Mouse (Mus musculus) cerebral cortex, adult 2 months (tissue): Measurements from ENCODE around the gene Fxyd3.

Experiments used
- WGBS: fragments of 180-500 bp; shearing (Covaris S2); methylation state at CpG from one replicate; pipeline ENCODE4 v1.1.7; 2018; 5-methylcytosine and 5-hydroxymethylcytosine counted together

Gene Fxyd3

DNA sequence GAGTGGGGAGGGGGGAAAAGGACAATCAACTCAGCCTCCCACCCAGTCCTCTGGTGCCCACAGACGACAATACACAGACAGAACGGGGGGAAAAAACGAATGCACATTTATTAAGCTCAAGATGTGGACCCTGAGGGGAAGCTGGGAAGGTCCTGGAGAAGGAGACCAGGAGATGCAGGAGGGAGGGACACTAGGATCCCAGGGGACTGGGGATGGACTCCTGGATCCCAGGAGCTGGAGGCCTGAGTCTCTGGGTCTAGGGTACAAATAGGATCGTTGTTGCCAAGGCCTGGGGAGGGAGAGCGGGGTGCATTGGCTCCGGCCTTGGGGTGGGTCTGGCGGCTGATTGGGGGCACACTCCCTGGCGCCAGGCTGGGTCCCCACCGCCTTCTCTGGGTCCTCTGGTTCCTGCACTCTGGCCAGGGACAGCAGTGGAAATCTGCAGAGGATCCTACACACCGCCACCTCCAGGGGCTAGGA, 34.0 kb downstream of the Fxyd3 start, which contains the start of gene Fxyd5:
Fxyd5 (minus strand) TSS at position 51 of the 480 bp plus-strand sequence.
- 64% methylated on average over 10 of the region's 10 CpGs for WGBS

DNA sequence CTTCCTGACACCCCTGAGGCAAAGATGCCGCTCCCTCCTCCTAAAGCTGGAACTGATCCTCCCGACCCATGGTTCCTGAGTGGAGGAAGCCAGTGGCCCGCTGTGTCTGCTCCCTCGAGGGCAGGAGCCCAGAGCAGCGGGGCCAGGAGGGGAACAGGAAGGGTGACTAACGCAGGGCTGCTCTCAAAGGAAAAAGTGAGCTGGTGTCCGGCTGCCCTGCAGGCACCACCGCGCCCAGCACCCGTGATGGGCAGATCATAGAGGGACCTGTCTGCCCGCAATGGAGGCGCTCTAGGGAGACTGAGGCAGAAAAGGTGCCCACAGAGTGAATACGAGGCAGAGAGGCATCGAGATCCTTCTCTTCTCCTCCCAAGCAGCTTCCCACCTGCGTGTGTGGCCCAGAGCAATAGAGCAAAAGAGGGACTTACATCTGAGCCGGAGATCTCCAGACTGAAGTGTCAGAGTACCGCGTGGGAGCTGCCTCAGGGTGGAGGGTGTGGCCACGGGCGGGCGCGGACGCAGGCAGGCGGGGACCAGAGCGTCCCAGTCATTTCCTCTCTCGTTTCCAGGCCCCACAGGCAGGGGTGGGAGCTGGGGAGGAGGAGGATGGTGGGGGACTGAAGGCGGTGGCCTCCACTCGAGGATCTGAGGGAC, 34.7 kb downstream of the Fxyd3 start:
- 25% methylated on average over 28 of the region's 28 CpGs for WGBS

DNA sequence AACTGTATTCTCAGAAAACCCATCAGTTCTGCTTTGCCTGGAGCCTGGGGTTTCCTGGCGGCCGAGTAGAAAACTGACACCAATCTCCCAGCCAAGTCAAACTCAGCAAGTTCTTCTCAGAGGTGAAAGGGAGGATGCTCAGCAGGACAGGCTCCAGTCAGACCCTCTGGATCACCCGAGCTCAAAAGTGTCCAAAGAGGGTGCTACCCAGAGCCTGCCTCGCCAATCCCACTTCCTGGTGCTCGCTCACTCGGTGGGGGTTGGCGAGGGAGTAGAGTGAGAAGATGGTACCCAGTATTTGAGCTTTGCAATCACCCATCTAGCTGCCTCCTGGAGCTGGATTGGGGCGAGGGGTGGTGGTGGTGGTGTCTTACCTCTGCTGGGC, 35.5 kb downstream of the Fxyd3 start:
- 67% methylated on average over 8 of the region's 8 CpGs for WGBS

DNA sequence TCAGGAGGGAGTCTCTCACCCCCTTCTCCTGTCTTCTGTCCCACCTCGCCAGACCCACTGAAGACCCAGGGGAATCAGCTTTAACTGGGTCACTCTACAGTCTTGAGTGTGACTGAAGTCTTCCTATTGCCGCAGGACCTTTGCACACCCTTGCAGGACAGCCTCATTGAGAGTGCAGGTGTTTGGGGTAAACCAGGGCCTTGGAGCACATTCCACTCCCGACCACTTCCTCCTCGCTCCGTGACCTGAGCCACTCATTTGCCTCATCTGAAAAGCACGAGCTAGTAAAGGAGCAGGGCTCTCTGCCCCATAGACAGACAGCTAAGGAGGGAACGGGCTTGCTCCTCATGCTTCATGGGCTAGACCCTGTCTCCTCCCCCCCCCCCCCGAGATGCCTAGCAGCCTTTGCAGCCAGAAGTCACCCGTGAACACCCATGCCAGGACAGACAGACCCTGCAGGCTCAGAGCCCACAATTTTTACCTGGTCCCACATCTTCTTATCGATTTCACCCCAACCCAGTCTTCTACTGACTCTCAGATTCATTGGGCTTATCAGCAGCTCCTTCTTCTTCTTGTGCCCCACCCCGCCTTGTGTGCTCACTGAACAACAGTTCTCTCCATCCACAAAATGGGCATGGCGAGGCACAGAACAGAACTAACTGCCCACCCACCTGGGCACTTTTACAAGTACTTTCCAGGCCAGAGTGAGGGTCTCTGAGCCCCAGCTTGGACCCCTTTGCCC, 36.1 kb downstream of the Fxyd3 start:
- 84% methylated on average over 12 of the region's 12 CpGs for WGBS

DNA sequence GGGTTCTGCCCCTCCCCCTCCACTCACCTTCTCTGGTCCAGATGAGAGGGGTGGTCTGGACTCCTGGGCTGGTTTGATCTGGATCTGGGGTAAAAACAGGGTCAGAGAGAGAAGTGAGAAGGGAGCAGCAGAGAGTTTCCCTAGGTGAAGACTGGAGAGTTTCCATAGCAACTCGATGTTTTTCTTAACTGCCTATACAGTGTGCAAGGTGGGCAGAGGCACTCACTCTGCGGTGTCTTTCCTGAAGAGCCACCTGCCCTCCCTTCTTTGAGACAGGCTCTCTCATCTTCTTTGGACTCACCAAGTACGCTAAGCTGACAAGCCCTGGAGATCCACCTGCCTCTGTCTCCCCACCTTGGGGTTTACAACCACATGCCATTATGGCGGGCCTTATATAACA, 37.5 kb downstream of the Fxyd3 start:
- 77% methylated on average over 4 of the region's 4 CpGs for WGBS

DNA sequence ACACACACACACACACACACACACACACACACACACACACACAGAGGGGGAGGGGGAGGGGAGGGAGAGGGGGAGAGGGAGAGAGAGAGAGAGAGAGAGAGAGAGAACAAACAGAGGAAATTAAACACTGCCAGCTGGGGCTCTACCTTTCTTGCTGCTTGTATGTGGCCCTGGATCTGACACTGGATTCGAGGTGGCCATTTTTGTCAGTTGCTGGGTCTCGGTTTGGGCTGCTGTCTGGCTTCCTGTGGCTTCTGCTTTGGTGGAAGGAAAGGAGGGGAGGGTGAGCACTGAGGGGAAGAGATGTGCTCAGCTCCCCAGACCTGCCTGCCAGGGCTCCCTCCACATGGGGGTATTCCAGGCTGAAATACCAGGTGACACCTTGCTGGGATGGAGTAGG, 38.8 kb downstream of the Fxyd3 start:
- 64% methylated on average over 2 of the region's 2 CpGs for WGBS

DNA sequence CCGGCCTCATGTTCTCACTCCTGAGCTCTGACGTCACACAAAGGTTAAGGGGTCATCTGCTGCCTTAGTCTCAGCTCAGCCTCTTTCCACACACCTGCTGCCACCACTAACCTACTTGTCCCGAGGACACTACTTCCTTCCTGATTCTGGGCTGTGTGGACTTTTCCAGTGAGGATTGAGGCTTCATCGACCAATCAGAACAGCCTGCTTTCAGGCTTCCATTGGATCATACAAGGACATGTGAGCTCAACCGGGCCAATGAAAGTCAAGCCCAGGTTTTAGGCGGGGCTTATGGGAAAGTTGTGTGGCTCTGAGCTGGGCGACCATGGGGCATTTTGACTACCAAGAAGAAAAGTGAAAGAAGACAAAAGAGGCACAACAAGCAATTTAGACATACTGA, 39.6 kb downstream of the Fxyd3 start:
- 88% methylated on average over 7 of the region's 7 CpGs for WGBS

DNA sequence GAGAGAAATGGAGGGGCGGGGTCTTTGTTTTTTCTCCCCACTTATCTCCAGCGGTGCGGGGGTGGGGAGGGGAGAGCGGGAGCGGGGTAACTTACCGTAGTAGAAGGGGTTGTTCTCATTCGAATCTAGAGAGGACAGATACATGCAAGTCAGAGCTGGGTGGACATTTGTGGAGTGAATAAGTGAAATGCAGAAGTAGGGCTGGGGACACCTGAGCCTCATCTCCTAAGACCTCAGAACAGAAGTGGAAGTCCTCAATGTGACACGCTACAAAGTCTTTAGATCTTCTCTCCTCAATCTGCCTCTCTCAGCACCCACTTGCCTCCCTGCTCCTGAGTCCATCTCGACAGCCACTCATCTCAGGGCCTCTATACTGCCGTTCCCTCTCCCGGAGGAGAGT, 41.2 kb downstream of the Fxyd3 start:
- 82% methylated on average over 11 of the region's 11 CpGs for WGBS

DNA sequence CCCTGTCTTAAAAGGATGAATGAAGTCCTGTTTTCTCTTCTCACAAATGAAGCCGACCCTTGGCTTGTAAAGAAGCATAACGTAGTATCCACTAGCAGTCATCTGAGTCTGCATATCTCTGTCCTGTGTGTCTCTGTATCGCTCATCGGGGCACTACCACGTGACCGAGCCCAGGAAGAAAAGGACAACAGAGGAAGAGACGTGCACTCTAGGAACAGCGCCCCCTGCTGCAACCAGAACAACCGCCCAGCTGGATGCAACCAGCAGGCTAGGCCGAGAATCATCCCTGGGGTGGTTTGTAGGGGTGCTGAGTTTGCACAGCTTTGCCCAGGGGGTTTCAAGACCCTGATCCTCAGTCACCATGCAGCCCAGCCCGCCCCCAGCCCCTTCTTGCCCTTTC, 41.7 kb downstream of the Fxyd3 start:
- 61% methylated on average over 11 of the region's 11 CpGs for WGBS

DNA sequence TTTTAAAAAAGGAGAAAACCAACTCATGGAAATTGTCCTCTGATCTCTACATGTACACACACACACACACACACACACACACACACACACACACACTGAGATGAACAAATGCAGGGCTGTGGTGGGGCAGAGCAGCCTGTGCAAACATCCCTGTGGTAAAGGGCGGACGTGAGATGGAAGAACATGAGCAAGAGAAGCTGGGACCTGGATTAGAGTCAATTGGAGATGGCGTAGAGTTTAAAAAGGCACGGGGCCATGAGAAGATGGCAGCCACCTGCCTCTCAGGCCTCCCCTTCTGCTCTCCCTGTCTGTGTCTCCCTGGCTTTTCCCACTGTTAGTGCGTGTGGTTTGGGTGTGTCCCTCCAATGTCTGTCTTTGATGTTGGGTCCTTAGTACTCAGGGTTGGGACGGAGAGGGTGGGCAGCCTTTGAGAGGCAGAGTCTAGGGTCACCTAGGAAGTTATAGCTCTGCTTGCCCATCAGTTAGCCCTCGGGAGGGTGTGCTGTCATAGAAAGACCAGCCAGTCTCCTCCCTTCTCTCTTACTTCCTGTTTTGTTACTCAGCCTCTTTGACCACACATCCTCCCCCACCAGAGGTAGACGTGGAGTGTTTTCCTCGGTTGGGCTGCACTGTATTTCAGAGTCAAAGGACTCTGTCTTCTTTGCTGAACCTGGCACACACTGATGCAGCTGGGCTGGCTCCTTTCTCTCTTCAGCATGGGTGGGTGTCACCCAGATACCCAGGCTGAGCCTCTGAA, 42.9 kb downstream of the Fxyd3 start:
- 64% methylated on average over 9 of the region's 9 CpGs for WGBS

DNA sequence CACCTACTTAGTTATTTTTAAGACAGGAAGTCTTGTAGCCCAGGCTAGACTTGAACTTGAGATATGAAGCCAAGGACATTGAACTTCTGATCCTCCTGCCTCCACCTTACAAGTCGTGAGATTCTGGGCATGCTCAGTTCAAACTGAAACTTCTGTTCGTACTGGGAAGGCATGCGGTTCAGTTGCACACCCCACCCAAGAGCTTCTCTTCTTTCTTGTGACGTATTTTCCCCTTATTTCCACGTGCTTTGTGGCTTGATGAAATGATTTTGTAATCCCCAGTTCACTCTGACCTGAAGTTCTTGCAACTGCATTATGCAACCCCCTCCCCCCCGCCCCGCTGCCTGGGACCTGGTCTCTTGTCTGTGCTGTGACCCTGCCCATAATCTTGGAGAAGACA, 44.8 kb downstream of the Fxyd3 start:
- 86% methylated on average over 7 of the region's 7 CpGs for WGBS

DNA sequence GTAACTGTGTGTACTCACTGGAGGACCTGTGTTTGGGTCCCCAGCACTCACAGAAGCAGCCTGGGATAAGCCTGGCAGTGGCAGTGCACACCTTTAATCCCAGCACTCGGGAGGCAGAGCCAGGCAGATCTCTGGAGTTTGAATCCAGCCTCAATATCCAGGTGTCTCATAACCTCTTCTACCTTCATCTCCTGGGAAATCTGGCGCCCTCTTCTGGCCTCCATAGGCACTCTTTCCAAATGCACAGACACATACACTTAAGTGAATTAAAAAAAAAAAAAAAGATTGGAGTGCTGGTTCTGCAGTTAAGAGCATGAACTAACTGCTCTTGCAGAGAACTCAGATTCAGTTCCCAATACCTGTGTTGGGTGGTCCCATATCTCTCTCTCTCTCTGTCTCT, 45.8 kb downstream of the Fxyd3 start:
- WGBS, result 67% methylated on average over 2 of the region's 2 CpGs

DNA sequence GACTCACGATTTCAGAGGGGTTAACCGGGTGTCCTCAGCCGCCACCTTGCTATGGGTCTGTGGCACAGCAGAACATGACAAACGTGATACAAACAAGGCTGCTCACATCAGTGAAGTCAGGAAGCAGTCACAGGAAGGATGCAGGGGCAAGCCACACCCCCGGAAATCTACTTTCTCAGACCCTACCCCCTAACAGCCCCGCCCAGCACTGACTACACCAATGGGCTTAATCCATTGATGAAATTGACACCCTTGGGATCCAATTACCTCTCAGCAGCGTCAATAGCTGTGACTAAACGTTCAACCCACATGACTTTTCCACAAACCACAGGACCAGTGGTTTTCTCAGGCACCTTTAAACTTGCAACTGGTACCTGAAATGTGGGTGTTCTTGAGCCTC, 47.9 kb downstream of the Fxyd3 start:
- 79% methylated on average over 8 of the region's 8 CpGs for WGBS
